Mouse (Mus musculus) right cerebral cortex, postnatal 14 days (tissue): Measurements from ENCODE around the gene AL732309.1.
A peak's percentile ranks its signal among the peaks of the same experiment; 100 is the strongest.

Source experiments
- DNase-seq: peaks from one replicate; pipeline ENCODE4 v3.0.0; 2022

AL732309.1 gene

DNA sequence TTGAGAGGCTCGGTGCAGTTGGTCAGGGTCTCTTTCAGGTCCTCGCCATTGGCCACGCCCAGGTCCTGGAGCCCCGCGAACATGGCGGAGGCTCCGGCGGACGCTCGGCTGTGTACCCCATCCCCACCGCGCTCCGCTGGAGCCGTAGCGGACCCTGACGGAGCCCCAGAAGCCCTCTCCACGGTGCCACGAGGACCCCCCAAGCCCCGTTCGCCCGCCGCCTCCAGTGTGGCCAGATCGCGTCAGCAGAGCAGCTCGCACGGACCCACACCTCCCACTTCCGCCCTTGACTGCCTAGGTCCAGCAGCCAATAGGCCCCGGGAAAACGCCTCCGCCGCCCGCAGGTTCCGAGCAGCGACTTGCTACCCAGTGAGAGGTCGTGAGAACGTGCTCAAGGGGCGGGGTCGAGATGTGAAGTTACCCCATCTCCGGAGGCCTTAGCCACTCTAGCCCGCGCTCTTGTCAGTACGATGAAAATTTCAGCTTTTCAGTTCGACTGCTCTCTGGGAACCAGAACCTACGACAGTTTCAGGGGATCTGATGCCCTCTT lies 35.5 kb downstream of the AL732309.1 start, which contains the start of gene Nelfb:
TSS of gene Nelfb (minus strand) at position 369 of the 550 bp plus-strand sequence.
- peak; percentile 83 for DNase-seq

DNA sequence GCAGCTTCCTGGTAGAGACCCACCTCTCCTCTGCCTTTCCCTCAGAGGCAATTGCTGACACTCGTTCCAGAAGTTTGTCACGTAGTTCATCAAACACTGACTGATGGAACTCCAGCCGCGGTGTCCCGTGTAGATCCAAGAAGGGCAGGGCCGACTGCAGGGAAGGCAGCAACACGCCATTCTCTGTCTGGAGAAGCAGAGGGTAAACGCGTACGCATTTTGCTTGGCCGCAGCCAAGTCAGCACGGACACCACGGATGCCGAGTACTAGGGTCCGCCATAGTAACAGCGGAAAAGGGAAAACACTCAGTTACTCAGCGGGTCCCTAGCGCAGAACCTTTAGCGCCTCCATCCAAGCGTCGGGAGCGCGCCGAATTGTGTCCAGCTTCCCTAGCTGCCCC lies 36.0 kb downstream of the AL732309.1 start:
- no peak for DNase-seq

DNA sequence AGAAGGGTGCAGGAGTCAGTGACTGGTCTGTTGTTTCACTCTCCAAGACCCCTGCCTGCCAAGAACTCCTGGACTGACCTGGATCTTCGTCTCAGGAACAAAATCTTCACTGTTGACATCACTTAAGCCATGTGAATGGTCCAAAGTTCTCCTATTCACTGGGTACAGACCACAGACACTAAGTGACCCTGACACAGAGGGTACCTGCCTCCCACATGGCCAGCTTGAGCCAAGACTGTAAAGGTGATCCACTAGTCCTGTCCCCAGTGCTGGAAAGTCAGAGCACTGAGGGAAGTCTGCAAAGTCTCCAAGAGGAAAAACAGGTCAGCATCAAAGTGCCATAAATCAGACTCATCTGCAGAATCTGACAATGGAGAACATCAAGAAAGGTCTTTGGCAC lies 39.1 kb downstream of the AL732309.1 start:
- DNase-seq, result no peak

DNA sequence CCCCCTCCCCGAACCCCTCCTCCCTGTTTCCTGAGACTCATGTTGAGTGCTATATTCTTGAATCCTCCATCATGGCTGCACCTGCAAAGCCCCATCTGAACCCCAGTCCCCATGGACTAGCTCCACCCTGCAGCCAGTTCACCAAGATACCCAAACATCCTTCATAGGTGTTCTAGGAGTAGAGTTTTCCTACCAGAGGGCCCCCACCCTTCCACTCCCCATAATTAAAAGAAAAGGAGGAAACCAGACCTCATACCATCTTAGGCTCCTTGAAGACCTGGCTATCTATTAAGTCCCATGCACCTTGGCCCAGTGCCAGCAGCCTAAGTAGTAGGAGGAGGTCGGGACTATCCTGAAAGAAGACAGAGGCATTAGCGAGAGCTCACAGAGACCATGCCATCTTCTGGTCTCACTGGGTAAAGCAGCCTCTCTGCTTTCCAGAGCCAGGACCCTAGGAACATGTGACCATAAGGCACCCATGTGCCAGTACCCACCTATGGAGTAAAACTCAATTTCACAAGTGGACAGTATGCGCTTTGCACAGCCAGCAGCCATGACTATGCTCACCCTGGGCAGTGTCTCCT lies 42.9 kb downstream of the AL732309.1 start:
- no peak for DNase-seq

DNA sequence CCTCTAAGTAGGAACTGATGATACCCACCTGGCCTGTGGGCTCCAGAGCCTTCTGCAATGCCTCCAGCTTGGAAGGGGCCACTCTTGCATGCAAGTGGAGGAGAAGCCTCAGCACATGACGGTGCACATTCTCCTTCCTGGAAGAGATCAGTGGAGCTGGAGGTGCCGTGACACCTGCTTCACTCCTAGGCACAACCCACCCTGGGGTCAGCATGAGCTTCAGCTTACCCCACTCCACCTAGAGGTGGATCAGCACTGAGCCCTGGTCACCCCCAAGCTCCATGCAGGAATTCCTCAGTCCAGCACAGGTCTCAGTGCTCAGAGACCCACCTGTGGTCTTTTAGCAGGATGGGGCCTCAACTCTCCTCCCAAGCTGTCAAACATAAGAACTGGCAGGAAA lies 46.0 kb downstream of the AL732309.1 start:
- DNase-seq, result no peak

DNA sequence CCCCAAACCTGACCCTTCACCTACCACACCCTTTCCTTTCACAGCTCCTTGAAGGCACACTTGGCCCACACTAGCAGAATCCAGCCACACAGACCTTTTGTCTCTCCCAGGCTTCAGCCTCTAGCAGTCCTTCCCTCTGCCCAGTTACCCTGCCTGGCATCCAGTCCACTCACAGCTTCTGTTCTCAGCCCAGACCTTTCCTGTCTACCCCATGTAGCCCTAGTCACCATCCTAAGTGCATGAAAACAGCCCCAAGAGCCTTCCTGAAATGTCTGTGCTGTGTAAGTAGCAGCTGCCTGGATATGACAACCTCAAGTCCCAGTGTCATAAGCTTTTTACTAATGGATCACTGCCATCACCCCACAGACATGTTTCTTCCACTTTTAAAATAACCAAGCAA lies 48.7 kb downstream of the AL732309.1 start:
- no peak for DNase-seq

DNA sequence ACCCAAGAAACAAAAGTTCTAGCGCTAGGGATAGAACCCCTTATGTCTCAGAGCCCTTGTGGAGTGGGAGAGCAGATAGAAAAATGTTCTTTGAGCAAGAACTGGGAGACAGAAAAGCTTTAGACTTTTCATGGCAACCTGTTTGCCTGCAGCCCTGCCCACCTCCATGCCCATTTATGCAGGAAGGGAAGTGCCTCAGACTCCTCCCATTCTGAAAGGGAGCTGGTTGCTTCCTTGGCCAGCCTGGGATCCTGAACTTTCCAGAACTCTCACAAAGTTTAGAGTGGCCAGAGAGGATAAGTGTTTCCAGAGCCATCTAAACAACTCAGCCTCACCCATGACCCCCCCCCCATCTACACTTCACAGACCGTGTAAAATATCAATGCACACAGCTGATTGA lies 49.5 kb downstream of the AL732309.1 start:
- DNase-seq, result no peak

DNA sequence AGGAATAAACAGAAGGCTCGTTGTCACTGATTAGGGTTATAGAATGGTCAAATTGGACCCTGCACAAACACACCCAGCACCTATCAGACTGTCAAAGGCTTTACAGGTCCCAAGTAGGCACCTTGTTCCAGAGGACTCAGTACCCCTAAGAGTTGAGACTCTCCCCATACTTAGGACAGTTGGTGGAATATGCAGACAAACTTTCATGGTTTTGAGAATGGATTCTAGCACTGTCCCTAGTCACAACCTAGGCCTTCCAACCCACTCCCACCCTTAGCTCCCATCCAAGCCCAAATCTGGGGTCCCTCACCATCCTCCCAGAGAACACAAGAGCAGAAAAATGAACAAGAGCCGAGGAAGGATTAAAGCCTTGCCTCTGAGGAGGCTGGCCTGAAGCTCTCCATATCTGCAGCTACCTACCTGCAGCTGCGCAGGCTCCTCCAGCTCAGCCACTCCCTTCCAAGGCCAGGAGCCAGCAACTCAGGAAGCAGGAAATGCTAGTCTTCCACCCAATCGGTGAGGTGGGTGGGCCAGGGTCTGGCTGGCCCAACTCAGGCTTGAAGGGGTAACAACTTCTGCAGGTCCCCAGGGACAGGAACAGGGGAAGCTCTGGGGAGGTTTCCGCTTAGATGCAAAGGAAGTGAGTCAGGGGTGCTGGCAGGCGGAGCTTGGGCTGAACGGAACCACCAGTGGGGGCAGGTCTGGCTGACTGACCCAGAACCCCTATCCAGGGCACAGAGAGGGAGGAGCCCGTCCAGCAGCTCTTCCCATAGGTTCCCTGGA lies 50.3 kb downstream of the AL732309.1 start, which contains the start of gene Tor4a:
TSS of gene Tor4a (minus strand) at position 715 of the 783 bp plus-strand sequence.
- peak; percentile 31 for DNase-seq

DNA sequence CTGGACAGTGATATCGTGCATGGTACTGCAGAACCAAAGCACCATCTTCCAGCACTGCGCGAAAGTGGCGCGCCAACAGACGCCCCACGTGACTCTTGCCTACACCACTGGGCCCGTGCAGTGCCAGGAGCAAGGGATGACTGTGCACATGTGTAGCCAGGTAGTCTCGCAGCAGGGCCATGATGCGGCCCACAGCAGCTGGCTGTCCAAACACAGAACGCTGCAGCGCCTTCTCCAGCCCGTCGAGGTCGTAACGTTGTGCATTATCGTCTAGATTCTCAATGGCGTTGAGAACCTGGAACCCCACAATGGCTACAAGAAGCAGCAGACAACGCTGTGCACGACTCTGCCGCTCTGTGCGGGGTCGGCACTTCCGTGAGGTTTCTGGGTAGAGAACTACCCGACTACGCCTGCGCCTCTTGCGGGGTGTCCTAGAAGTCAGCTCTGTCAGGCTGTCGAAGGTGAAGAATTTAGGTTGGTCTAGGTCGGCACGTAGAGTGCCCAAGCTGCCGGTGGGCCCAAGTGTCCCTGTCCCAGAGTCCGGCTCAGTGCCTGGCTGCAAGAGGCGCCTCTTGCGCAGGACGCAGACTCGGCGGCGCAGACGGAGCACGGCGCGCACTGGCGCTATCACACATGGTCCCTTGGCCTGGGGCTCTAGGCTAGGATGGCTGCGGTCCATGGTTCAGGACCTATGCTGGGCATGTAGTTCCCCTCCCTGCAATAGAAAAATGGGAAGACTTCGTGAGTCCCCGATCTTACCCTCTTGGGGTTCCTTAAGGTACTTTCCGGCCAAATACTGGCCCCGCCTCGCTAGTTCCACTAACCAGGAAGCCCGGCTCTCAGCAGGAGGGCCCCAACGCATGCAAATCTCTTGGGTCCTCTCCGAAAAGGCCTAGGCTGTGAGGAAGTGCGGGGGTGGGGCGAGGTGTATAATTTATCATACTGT lies 51.2 kb downstream of the AL732309.1 start:
- DNase-seq, result no peak
